Mouse (Mus musculus) megakaryocyte, embryonic 14.5 days (primary cell): ENCODE results near the gene Mfsd6l.

Experiments used
- FLI1 ChIP-seq: IDR thresholded peaks from 2 replicates; pipeline ENCODE4 v1.6.1; 2012; ENCODE audit warnings: low read length, inconsistent platforms, mixed read lengths
- GATA1 ChIP-seq: IDR thresholded peaks from 3 replicates; pipeline ENCODE4 v1.6.1; 2012; ENCODE audit warnings: mixed read lengths, low read length, inconsistent platforms, borderline replicate concordance

DNA sequence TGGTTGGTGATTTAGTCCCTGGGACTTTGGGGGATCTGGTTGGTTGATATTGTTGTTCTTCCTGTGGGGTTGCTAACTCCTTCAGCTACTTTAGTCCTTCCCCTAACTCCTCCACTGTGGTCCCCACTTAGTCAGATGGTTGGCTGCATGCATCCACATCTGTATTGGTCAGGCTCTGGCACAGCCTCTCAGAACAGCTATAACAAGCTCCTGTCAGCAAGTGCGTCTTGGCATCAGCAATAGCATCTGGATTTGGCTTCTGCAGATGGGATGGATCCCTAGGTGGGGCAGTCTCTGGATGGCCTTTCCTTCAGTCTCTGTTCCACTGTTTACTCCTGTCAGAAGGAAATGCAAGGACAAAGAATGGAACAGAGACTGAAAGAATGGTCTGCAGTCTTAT, 21.1 kb downstream of the Mfsd6l start:
- no peak for TF ChIP-seq FLI1
- TF ChIP-seq GATA1: no peak
